Comparison of ENCODE assay signal across 8 mouse cellular contexts in genomic region chr9:46061696-46062425, GRCm38 (mm10). TPM values are rescaled to one million over a fixed set of nuclear protein-coding genes. Genes with fewer than 3 reads are reported as not detected.
DNase-seq lines count a peak whose midpoint lies in the region; ATAC-seq lines count a peak whose summit lies in the region.

No protein-coding gene starts in this region.

- ATAC-seq in cerebellum, adult (ENCODE audit: insufficient number of reproducible peaks, low FRiP score, low TSS enrichment) = no peak
- no peak for ATAC-seq in megakaryocyte, adult 5-6 weeks (ENCODE audit: poor library complexity, severe bottlenecking)
- no peak for ATAC-seq in kidney, embryonic 16.5 days (ENCODE audit: low FRiP score, low TSS enrichment)

- no peaks in the 10 kb centered on the region for H3K9me3 ChIP-seq in megakaryocyte, embryonic 14.5 days
- no peaks in the 10 kb centered on the region for H3K9me3 ChIP-seq in kidney, embryonic 16.5 days (ENCODE audit: low read length)

- no peak overlapping the region for H3K9ac ChIP-seq in kidney, embryonic 16.5 days (replicated peaks; ENCODE audit: low read length)

- peak overlapping the region; percentile 18; the same call in 1 of the 2 replicates for H3K27ac ChIP-seq in kidney, embryonic 16.5 days (ENCODE audit: low read length)

- H3K36me3 ChIP-seq in megakaryocyte, embryonic 14.5 days (replicated peaks; ENCODE audit: low read length) = peaks cover 56% of the 10 kb centered on the region
- 0 out of 2 replicates have a peak, but pooled peaks cover 6% of the 10 kb centered on the region for H3K36me3 ChIP-seq in kidney, embryonic 16.5 days (ENCODE audit: insufficient read depth, low read length)

- H3K27me3 ChIP-seq in megakaryocyte, embryonic 14.5 days (replicated peaks) = no peaks in the 10 kb centered on the region
- H3K27me3 ChIP-seq in kidney, embryonic 16.5 days (ENCODE audit: insufficient read depth, low read length) = no peaks in the 10 kb centered on the region

- H3K4me2 ChIP-seq in kidney, embryonic 16.5 days (replicated peaks; ENCODE audit: low read depth, low read length) = no peak overlapping the region

- peak; percentile 47 for DNase-seq in cerebellum, adult 11-12 months
- DNase-seq in right cerebral cortex, postnatal 10 days (ENCODE audit: low spot score in 2 of 2) = peak; percentile 58 to 65
- DNase-seq in thymus, postnatal 25 days = no peak
- DNase-seq in testis, postnatal 10 days (ENCODE audit: low spot score) = no peak

- peaks cover 83% of the 10 kb centered on the region for H3K4me1 ChIP-seq in megakaryocyte, embryonic 14.5 days
- peaks cover 17% of the 10 kb centered on the region; the same call in 1 of the 2 replicates for H3K4me1 ChIP-seq in kidney, embryonic 16.5 days (ENCODE audit: insufficient read depth, low read length)

- peak overlapping the region; percentile 38 for H3K4me3 ChIP-seq in megakaryocyte, embryonic 14.5 days (replicated peaks)
- H3K4me3 ChIP-seq in kidney, embryonic 16.5 days (ENCODE audit: low read length) = no peak overlapping the region

- WGBS in kidney, embryonic 16.5 days = 69% methylated on average over 9 of the region's 9 CpGs

RNA-seq across cellular contexts. Expression of gene Sik3, which starts 49.2 kb away (rescaled TPM):
- 14.0 and 17.3 TPM in 2 replicates for polyA plus RNA-seq in megakaryocyte, embryonic 14.5 days (2012; ENCODE audit: insufficient read depth, low replicate concordance)
- 32.9 and 34.5 TPM in 2 replicates for total RNA-seq in megakaryocyte, adult 5-6 weeks (2015)
- total RNA-seq in megakaryocyte, adult 5-6 weeks (2017) = 17.5 and 24.0 TPM in 2 replicates
- 5.2 and 5.6 TPM in 2 replicates for polyA plus RNA-seq in kidney, embryonic 16.5 days (2015; fragmentation: Nextera tagmentation; extraction: Ambion mirVana)

RNA-seq across cellular contexts. Expression of gene Pafah1b2, which starts 49.4 kb away (rescaled TPM):
- polyA plus RNA-seq in megakaryocyte, embryonic 14.5 days (2012; ENCODE audit: insufficient read depth, low replicate concordance) = 17.5 and 72.4 TPM in 2 replicates
- total RNA-seq in megakaryocyte, adult 5-6 weeks (2015) = 28.6 and 44.4 TPM in 2 replicates
- 53.0 and 73.9 TPM in 2 replicates for total RNA-seq in megakaryocyte, adult 5-6 weeks (2017)
- polyA plus RNA-seq in kidney, embryonic 16.5 days (2015; fragmentation: Nextera tagmentation; extraction: Ambion mirVana) = 166 and 173 TPM in 2 replicates

Comparison
In these comparisons a context has a peak if more than half of its experiments do, and no peak if none do; other contexts are left out.
1. DNase-seq: peak in cerebellum, adult 11-12 months (single experiment) and right cerebral cortex, postnatal 10 days (2 of 2); none in thymus, postnatal 25 days (single experiment) and testis, postnatal 10 days (single experiment).